Mouse (Mus musculus) brain, embryonic 14.5 days (tissue): ENCODE results near the gene Nans.

Experiments used
- CTCF ChIP-seq: fragments of 200-500 bp; IDR thresholded peaks from 2 replicates; pipeline ENCODE4 v1.5.1; 2012; ENCODE audit warnings: inconsistent platforms, mild to moderate bottlenecking, moderate library complexity, borderline replicate concordance; ENCODE audit not compliant: insufficient read depth, insufficient read length; ENCODE audit errors: extremely low read depth
- POLR2A ChIP-seq: fragments of 200-500 bp; IDR thresholded peaks from 2 replicates; pipeline ENCODE4 v1.6.1; 2012; ENCODE audit warnings: mild to moderate bottlenecking, inconsistent platforms, borderline replicate concordance; ENCODE audit not compliant: poor library complexity, insufficient read depth, insufficient read length, severe bottlenecking; ENCODE audit errors: extremely low read depth

- peak; percentile 38; the same call in 1 of the 2 replicates for TF ChIP-seq CTCF
- no peak for TF ChIP-seq POLR2A
Measured at GRCm38 (mm10) chr4:46526798-46527557, 37.9 kb downstream of the Nans start.
